Mouse (Mus musculus) CD4-positive, CD25-positive, alpha-beta regulatory T cell, adult 4 months (primary cell): ENCODE measurements around the gene Ptchd4. TPM values are rescaled to one million over a fixed set of nuclear protein-coding genes. Genes with fewer than 3 reads are reported as not detected.

Source experiments
- ATAC-seq: one replicate; pipeline ENCODE4 v1.8.0; 2017
- polyA plus RNA-seq, 2 experiments: library from polyadenylated mRNA; unstranded; fragments of 100-300 nt; shearing (Covaris generic); gene quantifications; one replicate each; pipeline ENCODE4 v1.2.1; 2017

Ptchd4 gene
- not detected for polyA plus RNA-seq

DNA sequence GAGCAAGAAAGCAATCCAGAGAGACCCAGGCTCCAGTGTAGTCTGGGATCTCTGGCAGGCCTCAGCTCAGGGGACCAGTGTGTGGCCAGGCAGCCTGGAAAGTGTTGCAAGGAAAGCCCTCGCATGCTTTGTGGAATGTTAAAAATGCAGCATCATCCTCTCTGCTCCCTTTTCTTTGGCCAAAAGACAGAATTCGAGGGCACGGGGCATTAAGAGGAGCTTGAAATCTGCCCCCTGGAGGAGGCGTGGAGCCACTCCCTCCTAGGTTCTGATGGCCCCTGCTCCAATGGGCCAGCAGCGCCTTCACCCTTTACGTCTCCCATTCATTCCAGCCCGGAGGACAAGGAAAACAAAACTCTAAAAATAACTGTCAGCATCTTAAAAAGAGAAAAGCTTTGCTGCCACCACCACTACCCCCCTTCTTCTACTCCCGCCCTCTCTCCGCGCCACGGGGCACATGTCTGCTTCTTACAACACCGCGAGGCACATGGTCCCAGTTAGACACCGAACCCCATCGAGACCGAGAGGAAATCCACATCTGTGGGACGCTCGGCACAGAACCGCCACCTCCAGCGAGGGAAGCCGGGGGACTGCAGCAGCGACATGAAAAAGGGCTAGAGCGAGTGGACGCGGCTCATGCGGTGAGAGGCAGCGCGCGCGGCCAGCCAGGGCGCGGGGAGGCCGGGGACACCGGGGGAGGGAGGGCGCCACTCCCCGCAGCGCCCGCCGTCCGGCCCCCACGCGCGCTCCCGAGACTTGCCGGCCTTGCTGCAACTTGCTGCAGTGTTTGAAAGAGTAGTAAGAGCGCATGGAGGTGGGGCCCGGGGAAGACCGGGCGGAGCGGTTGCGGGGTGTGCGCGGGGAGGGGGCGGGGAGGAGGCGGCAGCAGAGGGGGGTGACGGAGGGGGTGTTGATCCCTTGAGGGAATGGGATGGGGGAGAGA is at the start of gene Ptchd4:
Gene Ptchd4, plus strand, starts transcription at position 279 of the 943 bp plus-strand sequence.
- ATAC-seq = no peak

- ATAC-seq = no peak
These were observed 38.9 kb upstream of the Ptchd4 start for GRCm38 (mm10) chr17:42276861-42277260.

GRCm38 (mm10) chr17:42284391-42284790 is 31.4 kb upstream of the Ptchd4 start:
- ATAC-seq = no peak

DNA sequence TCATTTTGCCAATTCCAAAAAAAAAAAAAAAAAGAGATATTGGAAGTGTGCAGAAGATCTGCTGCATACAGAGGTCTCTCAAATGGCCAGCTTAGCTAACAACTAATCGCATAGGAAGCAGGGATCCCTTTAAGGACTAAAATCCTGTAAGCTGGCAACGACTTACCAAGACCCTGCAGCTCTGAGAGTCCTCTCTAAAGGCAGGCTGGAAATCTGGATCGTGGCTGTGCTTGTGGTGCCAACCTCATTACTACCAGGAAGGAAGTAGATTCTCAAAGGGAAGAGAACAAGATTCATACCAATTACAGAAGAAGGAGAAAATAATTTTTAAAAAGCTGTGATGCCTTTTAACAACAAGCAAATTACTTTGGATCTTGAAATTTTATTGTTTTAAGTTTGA is 29.5 kb upstream of the Ptchd4 start:
- no peak for ATAC-seq

DNA sequence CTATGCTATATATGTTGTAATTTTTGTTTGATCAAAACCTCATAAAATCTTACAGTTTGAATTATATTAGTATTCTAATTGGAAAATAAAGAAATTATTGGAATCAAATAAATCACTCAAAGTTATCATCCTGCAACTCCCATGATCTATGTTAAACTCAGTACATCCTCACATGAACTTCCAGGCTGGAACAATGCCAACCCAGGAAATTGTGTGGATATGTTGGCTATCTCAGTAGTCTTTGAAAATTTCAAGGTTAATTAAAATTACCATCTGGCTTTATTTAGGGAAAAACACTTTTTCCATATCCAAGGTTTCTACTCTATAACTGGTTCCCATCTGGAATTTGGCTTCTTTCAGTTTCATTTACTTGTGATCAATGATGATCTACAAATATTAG is 25.4 kb upstream of the Ptchd4 start:
- ATAC-seq = no peak

DNA sequence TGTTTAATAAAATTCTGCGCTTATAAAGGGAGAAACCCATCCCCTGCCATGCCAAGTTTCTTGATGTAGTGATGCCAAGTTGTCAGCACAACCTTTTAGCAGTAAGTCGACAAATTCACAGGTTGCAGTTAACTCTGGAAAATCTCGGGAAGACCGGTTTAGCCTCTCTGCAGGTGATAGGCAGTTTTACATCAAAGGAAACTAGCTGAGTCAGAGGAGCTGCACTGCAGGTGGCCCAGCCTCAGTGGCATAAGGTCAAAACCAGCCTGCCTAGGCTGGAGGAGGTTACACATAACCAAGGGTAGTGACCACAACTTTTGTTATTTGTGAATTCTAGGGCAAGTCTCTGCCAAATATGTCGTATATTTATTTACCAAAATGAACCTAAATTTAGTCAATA is 24.0 kb upstream of the Ptchd4 start:
- no peak for ATAC-seq

DNA sequence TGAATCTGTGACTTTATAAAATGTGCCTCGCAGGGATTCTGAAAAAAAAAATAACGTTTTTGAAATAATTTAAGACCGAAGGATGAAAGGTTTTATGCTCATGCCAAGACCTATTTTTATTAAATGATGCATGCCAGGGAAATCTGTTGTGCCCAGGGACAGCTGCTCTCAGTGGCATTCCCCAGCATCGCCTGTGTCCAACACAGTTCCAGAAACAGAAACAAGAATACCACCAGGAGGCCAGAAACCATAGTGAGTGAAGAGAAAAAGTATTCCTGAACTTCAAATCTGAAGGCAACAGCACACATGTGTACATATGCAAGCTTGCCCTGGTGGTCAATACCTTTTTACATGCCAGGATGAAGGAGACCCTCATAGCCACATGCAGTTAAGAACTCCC is 17.8 kb upstream of the Ptchd4 start:
- ATAC-seq = no peak

- ATAC-seq = no peak
These were observed 16.1 kb upstream of the Ptchd4 start for GRCm38 (mm10) chr17:42299681-42300080.

DNA sequence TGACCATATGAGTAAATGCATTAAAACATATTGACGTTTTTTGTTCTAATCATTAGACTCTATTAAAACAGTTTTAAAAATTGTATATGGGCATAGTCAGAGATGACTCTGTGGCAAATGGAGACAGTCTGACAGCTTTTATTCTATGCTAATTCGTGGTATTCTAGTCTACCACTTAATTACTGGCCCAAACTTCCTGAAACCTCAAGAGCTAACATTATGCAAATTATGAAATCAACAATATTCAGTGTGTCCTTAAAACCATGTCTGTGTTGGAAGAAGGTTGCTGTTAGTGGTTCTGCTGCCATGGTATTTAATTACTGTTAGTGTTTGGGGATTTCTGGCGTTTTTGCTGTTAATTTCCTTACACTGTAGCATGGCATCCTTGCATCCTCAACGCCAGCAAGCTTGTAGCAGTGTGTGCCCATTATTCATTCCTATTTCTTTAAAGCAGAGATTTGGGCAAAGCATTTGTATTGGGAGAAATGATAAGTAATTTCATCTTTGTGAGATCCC is 12.6 kb upstream of the Ptchd4 start:
- ATAC-seq = no peak

GRCm38 (mm10) chr17:42304262-42304661 is 11.5 kb upstream of the Ptchd4 start:
- no peak for ATAC-seq

- ATAC-seq = no peak
These were observed 8.7 kb upstream of the Ptchd4 start for GRCm38 (mm10) chr17:42307001-42307400.

DNA sequence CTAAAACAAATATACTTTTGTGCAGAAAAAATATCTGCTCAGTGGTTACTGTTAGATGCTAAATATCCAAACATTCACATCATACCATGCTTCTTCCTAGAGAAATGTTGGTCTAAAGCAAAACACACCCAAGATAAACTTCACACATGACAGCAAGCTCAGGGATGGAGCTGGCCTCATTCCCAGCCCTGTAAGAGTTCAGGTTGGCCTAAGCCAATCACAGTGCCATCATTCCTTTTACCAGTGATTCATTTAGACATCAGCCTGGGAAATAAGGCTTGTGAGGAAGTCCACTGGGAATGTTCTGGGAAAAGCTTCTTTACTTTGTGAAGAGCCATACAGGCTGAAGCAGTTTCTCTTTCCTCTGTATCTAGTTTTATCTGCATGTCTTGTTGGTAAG is 5.6 kb upstream of the Ptchd4 start:
- ATAC-seq = no peak

- no peak for ATAC-seq
These were observed 850 bp downstream of the Ptchd4 start for GRCm38 (mm10) chr17:42316612-42316982.

- no peak for ATAC-seq
These were observed 20.0 kb downstream of the Ptchd4 start for GRCm38 (mm10) chr17:42335787-42336186.

GRCm38 (mm10) chr17:42336571-42336970 is 20.8 kb downstream of the Ptchd4 start:
- no peak for ATAC-seq

GRCm38 (mm10) chr17:42346027-42346426 is 30.3 kb downstream of the Ptchd4 start:
- ATAC-seq = no peak

- no peak for ATAC-seq
These were observed 42.7 kb downstream of the Ptchd4 start for GRCm38 (mm10) chr17:42358481-42358880.

GRCm38 (mm10) chr17:42363085-42363710 is 47.5 kb downstream of the Ptchd4 start:
- no peak for ATAC-seq

GRCm38 (mm10) chr17:42364716-42365115 is 49.0 kb downstream of the Ptchd4 start:
- ATAC-seq = no peak

DNA sequence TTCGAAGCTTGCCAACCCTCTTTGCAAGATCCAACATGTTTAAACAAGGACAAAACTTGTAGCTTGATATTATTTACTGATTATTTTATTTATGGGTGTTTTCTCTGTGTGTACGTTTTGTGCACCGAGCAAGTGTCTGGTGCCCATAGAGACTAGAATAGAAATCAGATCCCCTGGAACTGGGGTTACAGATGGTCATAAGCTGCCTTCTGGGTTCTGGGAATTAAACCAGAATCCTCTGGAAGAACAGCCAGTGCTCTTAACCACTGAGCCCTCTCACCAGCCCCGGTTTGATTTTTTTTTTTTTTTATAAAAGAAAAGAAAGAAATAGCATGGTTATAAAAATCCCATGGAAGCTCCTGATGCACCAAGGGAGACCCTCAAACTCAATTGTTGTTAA is 59.1 kb downstream of the Ptchd4 start:
- ATAC-seq = no peak

GRCm38 (mm10) chr17:42393086-42393485 is 77.3 kb downstream of the Ptchd4 start:
- no peak for ATAC-seq

- no peak for ATAC-seq
These were observed 79.6 kb downstream of the Ptchd4 start for GRCm38 (mm10) chr17:42395299-42395698.

DNA sequence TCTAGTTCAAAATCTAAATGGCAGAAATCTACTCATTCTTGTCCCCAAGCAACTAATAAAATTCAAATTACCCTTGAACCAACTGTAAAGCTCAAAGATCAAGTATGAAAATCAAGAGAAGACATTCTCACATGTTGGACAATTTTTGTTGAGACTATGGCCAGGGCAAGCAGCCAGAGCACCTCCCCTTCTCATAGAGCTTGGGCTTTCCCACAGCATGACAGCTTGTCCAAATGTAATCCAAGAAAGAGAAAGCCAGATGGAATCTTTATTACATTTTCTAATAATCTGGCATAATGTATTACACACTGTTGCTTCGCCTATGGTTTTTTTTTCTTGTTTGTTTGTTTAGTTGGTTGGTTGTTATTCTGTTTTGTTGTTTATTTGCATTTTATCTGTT is 102.7 kb downstream of the Ptchd4 start:
- ATAC-seq = no peak

DNA sequence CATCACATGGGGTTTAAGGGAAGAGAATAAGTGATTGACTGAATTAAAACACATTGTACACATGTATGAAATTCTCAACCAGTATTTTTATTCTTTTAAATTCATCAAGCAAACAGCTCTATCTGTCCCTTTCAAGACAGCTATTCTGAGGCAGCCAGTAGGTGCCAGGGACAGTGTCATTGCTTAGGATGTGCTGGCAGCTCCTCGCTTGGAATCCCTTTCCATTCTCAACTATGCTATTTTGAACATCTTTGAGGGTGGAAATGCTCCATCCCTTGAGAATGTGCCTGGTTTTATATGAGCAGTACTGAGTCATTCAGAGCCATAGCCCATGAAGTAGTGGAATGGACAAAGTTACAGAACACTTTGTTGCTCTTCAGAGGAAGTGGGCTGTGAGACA is 112.2 kb downstream of the Ptchd4 start:
- no peak for ATAC-seq
